Comparison of ENCODE assay signal across 28 mouse cellular contexts in genomic region chr1:89496204-89496603, GRCm38 (mm10). TPM values are rescaled to one million over a fixed set of nuclear protein-coding genes. Genes with fewer than 3 reads are reported as not detected.
DNase-seq lines count a peak whose midpoint lies in the region; ATAC-seq and TF ChIP-seq lines count a peak whose summit lies in the region.
"Had no signal": no experiment of that assay in that cellular context is flagged by ENCODE, and none has a peak within 500 bp of the region (broad histone marks: within the 10 kb centered on the region; RNA-seq: fewer than 3 reads in every experiment).

No protein-coding gene starts in this region.

- no peak for TF ChIP-seq CTCF in midbrain, postnatal 0 days (IDR thresholded peaks at IDR 0.05)

- H3K4me3 ChIP-seq in hindbrain, embryonic 10.5 days, result no peak overlapping the region
- no peak overlapping the region for H3K4me3 ChIP-seq in hindbrain, embryonic 16.5 days (ENCODE audit: low read length)
- H3K4me3 ChIP-seq in liver, embryonic 13.5 days (replicated peaks), result no peak overlapping the region
- H3K4me3 ChIP-seq in liver, embryonic 12.5 days, result no peak overlapping the region
- no peak overlapping the region for H3K4me3 ChIP-seq in midbrain, embryonic 10.5 days
- no peak overlapping the region for H3K4me3 ChIP-seq in midbrain, postnatal 0 days (ENCODE audit: low read depth, low read length)
- H3K4me3 ChIP-seq: embryonic facial prominence, embryonic 13.5 days; embryonic facial prominence, embryonic 15.5 days; erythroblast, embryonic 14.5 days; forebrain, embryonic 10.5 days; forebrain, embryonic 12.5 days had no signal

- no peak for DNase-seq in hindbrain, embryonic 10.5 days (ENCODE audit: low spot score)
- no peak for DNase-seq in liver, embryonic 13.5 days
- DNase-seq in midbrain, embryonic 10.5 days (ENCODE audit: low spot score), result no peak
- no peak for DNase-seq in midbrain, postnatal 0 days (ENCODE audit: low spot score)
- no peak for DNase-seq in cerebellum, adult 11 months
- DNase-seq: adrenal gland, adult 8-10 months; adrenal gland, postnatal 14 days; adrenal gland, postnatal 36 days; B cell, adult 2 months; cerebellum, adult 18-20 months; cerebellum, adult 8-10 months; cerebellum, adult 9-11 months; cerebellum, postnatal 14 days; cerebellum, postnatal 36 days; embryo, embryonic 11 days had no signal

- no peak for ATAC-seq in hindbrain, embryonic 16.5 days
- ATAC-seq in liver, embryonic 13.5 days (ENCODE audit: low read depth), result peak; percentile 48; the same call in 1 of the 2 replicates
- no peak for ATAC-seq in liver, embryonic 12.5 days
- ATAC-seq in midbrain, postnatal 0 days (ENCODE audit: low FRiP score), result no peak
- ATAC-seq: activated CD4-positive, CD25-positive, alpha-beta regulatory T cell, adult 4 months; CD4-positive, CD25-positive, alpha-beta regulatory T cell, adult 4 months; forebrain, embryonic 14.5 days; Patski had no signal

- no peak overlapping the region for H3K9ac ChIP-seq in hindbrain, embryonic 16.5 days (ENCODE audit: low read depth, low read length)
- no peak overlapping the region for H3K9ac ChIP-seq in liver, embryonic 13.5 days
- H3K9ac ChIP-seq in liver, embryonic 12.5 days, result no peak overlapping the region
- H3K9ac ChIP-seq in midbrain, postnatal 0 days (replicated peaks; ENCODE audit: low read length, poor library complexity, severe bottlenecking), result no peak overlapping the region
- H3K9ac ChIP-seq: embryonic facial prominence, embryonic 13.5 days; embryonic facial prominence, embryonic 15.5 days; forebrain, embryonic 12.5 days had no signal

- 76% methylated on average over 7 of the region's 7 CpGs for WGBS in hindbrain, embryonic 10.5 days
- WGBS in hindbrain, embryonic 16.5 days, result 60% methylated on average over 7 of the region's 7 CpGs
- WGBS in liver, embryonic 13.5 days (ENCODE audit: insufficient replicate concordance), result 60% methylated on average over 7 of the region's 7 CpGs
- WGBS in liver, embryonic 12.5 days (ENCODE audit: insufficient replicate concordance), result 60% methylated on average over 7 of the region's 7 CpGs
- 84% methylated on average over 7 of the region's 7 CpGs for WGBS in midbrain, embryonic 10.5 days
- 75% methylated on average over 7 of the region's 7 CpGs for WGBS in midbrain, postnatal 0 days

- peak overlapping the region; percentile 65 for H3K27ac ChIP-seq in hindbrain, embryonic 10.5 days
- H3K27ac ChIP-seq in hindbrain, embryonic 16.5 days (ENCODE audit: low read depth, low read length), result no peak overlapping the region
- no peak overlapping the region for H3K27ac ChIP-seq in liver, embryonic 13.5 days
- H3K27ac ChIP-seq in liver, embryonic 12.5 days, result no peak overlapping the region
- H3K27ac ChIP-seq in midbrain, embryonic 10.5 days (replicated peaks), result peak overlapping the region; percentile 63; the same call in 1 of the 2 replicates
- no peak overlapping the region for H3K27ac ChIP-seq in midbrain, postnatal 0 days (ENCODE audit: low read depth, low read length)
- H3K27ac ChIP-seq: embryonic facial prominence, embryonic 13.5 days; embryonic facial prominence, embryonic 15.5 days; forebrain, embryonic 10.5 days; forebrain, embryonic 12.5 days had no signal

- no peaks in the 10 kb centered on the region for H3K36me3 ChIP-seq in hindbrain, embryonic 10.5 days
- H3K36me3 ChIP-seq in hindbrain, embryonic 16.5 days (ENCODE audit: control insufficient read depth, insufficient read depth, low read length), result no peaks in the 10 kb centered on the region
- no peaks in the 10 kb centered on the region for H3K36me3 ChIP-seq in liver, embryonic 13.5 days
- no peaks in the 10 kb centered on the region for H3K36me3 ChIP-seq in liver, embryonic 12.5 days
- H3K36me3 ChIP-seq in midbrain, embryonic 10.5 days, result no peaks in the 10 kb centered on the region; the same call in 1 of the 2 replicates
- no peaks in the 10 kb centered on the region for H3K36me3 ChIP-seq in midbrain, postnatal 0 days (ENCODE audit: insufficient read depth, low read length)
- H3K36me3 ChIP-seq: embryonic facial prominence, embryonic 13.5 days; embryonic facial prominence, embryonic 15.5 days; forebrain, embryonic 12.5 days; G1E had no signal

- no peak overlapping the region for H3K4me2 ChIP-seq in hindbrain, embryonic 16.5 days (ENCODE audit: low read length)
- H3K4me2 ChIP-seq in liver, embryonic 13.5 days, result no peak overlapping the region
- H3K4me2 ChIP-seq in liver, embryonic 12.5 days, result no peak overlapping the region
- H3K4me2 ChIP-seq in midbrain, postnatal 0 days (ENCODE audit: low read depth, low read length, poor library complexity, severe bottlenecking), result no peak overlapping the region
- H3K4me2 ChIP-seq: embryonic facial prominence, embryonic 13.5 days; embryonic facial prominence, embryonic 15.5 days; forebrain, embryonic 12.5 days had no signal

- H3K9me3 ChIP-seq in hindbrain, embryonic 10.5 days, result no peaks in the 10 kb centered on the region
- H3K9me3 ChIP-seq in hindbrain, embryonic 16.5 days (ENCODE audit: control insufficient read depth, low read length), result no peaks in the 10 kb centered on the region
- no peaks in the 10 kb centered on the region for H3K9me3 ChIP-seq in liver, embryonic 13.5 days (replicated peaks)
- H3K9me3 ChIP-seq in liver, embryonic 12.5 days (replicated peaks), result no peaks in the 10 kb centered on the region
- H3K9me3 ChIP-seq in midbrain, embryonic 10.5 days (replicated peaks), result no peaks in the 10 kb centered on the region
- H3K9me3 ChIP-seq in midbrain, postnatal 0 days (ENCODE audit: low read length), result no peaks in the 10 kb centered on the region
- H3K9me3 ChIP-seq: embryonic facial prominence, embryonic 13.5 days; embryonic facial prominence, embryonic 15.5 days; forebrain, embryonic 10.5 days; forebrain, embryonic 12.5 days had no signal

- no peaks in the 10 kb centered on the region for H3K27me3 ChIP-seq in hindbrain, embryonic 10.5 days (ENCODE audit: insufficient read depth, poor library complexity, severe bottlenecking)
- H3K27me3 ChIP-seq in hindbrain, embryonic 16.5 days (replicated peaks; ENCODE audit: control insufficient read depth, insufficient read depth, low read length), result no peaks in the 10 kb centered on the region
- no peaks in the 10 kb centered on the region for H3K27me3 ChIP-seq in liver, embryonic 13.5 days
- H3K27me3 ChIP-seq in liver, embryonic 12.5 days (replicated peaks), result no peaks in the 10 kb centered on the region
- H3K27me3 ChIP-seq in midbrain, embryonic 10.5 days (ENCODE audit: low read depth, poor library complexity, severe bottlenecking), result no peaks in the 10 kb centered on the region
- H3K27me3 ChIP-seq in midbrain, postnatal 0 days (ENCODE audit: insufficient read depth, low read length), result no peaks in the 10 kb centered on the region
- H3K27me3 ChIP-seq: CH12.LX; embryonic facial prominence, embryonic 13.5 days; embryonic facial prominence, embryonic 15.5 days; Patski had no signal

- H3K4me1 ChIP-seq in hindbrain, embryonic 10.5 days (replicated peaks), result peaks cover 85% of the 10 kb centered on the region
- H3K4me1 ChIP-seq in hindbrain, embryonic 16.5 days (ENCODE audit: control insufficient read depth, insufficient read depth, low read depth, low read length), result peaks cover 15% of the 10 kb centered on the region
- peaks cover 22% of the 10 kb centered on the region for H3K4me1 ChIP-seq in liver, embryonic 13.5 days (replicated peaks)
- H3K4me1 ChIP-seq in liver, embryonic 12.5 days, result peaks cover 12% of the 10 kb centered on the region; the same call in 1 of the 2 replicates
- peaks cover 74% of the 10 kb centered on the region for H3K4me1 ChIP-seq in midbrain, embryonic 10.5 days
- peaks cover 5% of the 10 kb centered on the region; the same call in 1 of the 2 replicates for H3K4me1 ChIP-seq in midbrain, postnatal 0 days (ENCODE audit: insufficient read depth, low read length)

RNA-seq across cellular contexts. Expression of gene Agap1, which starts 41.6 kb away (rescaled TPM):
- polyA plus RNA-seq in hindbrain, embryonic 10.5 days (2016; fragmentation: Nextera tagmentation; extraction: Ambion mirVana), result 18.6 and 27.2 TPM in 2 replicates
- polyA plus RNA-seq in hindbrain, embryonic 16.5 days (2015; fragmentation: Nextera tagmentation; extraction: Ambion mirVana), result 31.9 and 33.7 TPM in 2 replicates
- 1.1 and 1.2 TPM in 2 replicates for polyA plus RNA-seq in liver, embryonic 13.5 days (2015; fragmentation: Nextera tagmentation; extraction: Ambion mirVana)
- 4.1 and 4.6 TPM in 2 replicates for polyA plus RNA-seq in liver, embryonic 12.5 days (2016; fragmentation: Nextera tagmentation; extraction: Ambion mirVana)
- 16.6 and 23.2 TPM in 2 replicates for polyA plus RNA-seq in midbrain, embryonic 10.5 days (2016; fragmentation: Nextera tagmentation; extraction: Ambion mirVana)
- total RNA-seq in midbrain, postnatal 0 days (2014; rRNA removed), result 175 and 187 TPM in 2 replicates
- polyA plus RNA-seq in midbrain, postnatal 0 days (2015; fragmentation: Nextera tagmentation; extraction: Ambion mirVana), result 40.4 and 45.9 TPM in 2 replicates
- total RNA-seq: CH12.LX had no signal

Comparison
In these comparisons a context has a peak if more than half of its experiments do, and no peak if none do; other contexts are left out.
1. H3K27ac ChIP-seq: peak in hindbrain, embryonic 10.5 days (single experiment) and midbrain, embryonic 10.5 days (single experiment); none in hindbrain, embryonic 16.5 days (single experiment), liver, embryonic 13.5 days (single experiment), liver, embryonic 12.5 days (single experiment) and midbrain, postnatal 0 days (single experiment).